In genomic region chr5:134131586-134131985, GRCm38 (mm10) we compare ENCODE assay signal across 12 mouse cellular contexts. TPM values are rescaled to one million over a fixed set of nuclear protein-coding genes. Genes with fewer than 3 reads are reported as not detected.
DNase-seq lines count a peak whose midpoint lies in the region; ATAC-seq and TF ChIP-seq lines count a peak whose summit lies in the region.
"Had no signal": no experiment of that assay in that cellular context is flagged by ENCODE, and none has a peak within 500 bp of the region (broad histone marks: within the 10 kb centered on the region; RNA-seq: fewer than 3 reads in every experiment).

No protein-coding gene starts in this region.

- no peak overlapping the region for H3K4me3 ChIP-seq in hindbrain, postnatal 0 days (ENCODE audit: low read length)
- H3K4me3 ChIP-seq: heart, embryonic 15.5 days; limb, embryonic 15.5 days had no signal

- H3K27ac ChIP-seq in hindbrain, postnatal 0 days: peak overlapping the region; percentile 41; the same call in 1 of the 2 replicates
- H3K27ac ChIP-seq: heart, embryonic 15.5 days; limb, embryonic 15.5 days; macrophage had no signal

- H3K4me2 ChIP-seq in hindbrain, postnatal 0 days (ENCODE audit: low read depth, low read length): no peak overlapping the region
- H3K4me2 ChIP-seq: heart, embryonic 15.5 days; limb, embryonic 15.5 days had no signal

- H3K36me3 ChIP-seq in hindbrain, postnatal 0 days (ENCODE audit: insufficient read depth, low read length): peaks cover 34% of the 10 kb centered on the region; the same call in 1 of the 2 replicates

- H3K27me3 ChIP-seq in hindbrain, postnatal 0 days (ENCODE audit: insufficient read depth, low read length): no peaks in the 10 kb centered on the region
- H3K27me3 ChIP-seq: heart, embryonic 15.5 days; limb, embryonic 15.5 days had no signal

- H3K4me1 ChIP-seq in hindbrain, postnatal 0 days (ENCODE audit: insufficient read depth, low read length): no peaks in the 10 kb centered on the region
- H3K4me1 ChIP-seq: heart, embryonic 15.5 days; limb, embryonic 15.5 days had no signal

- DNase-seq in cerebellum, adult 9-10 months: peak; percentile 28
- DNase-seq in cerebellum, adult 9-11 months: no peak
- DNase-seq in 3T3-L1 (ENCODE audit: low read depth, low spot score): peak; percentile 97
- DNase-seq in cerebellum, postnatal 36 days: peak; percentile 31 to 32
- DNase-seq in hindbrain, postnatal 0 days (ENCODE audit: low spot score): peak; percentile 80
- DNase-seq in spleen, postnatal 4 days (ENCODE audit: low spot score in 2 of 2): no peak
- DNase-seq in ovary, postnatal 10 days (ENCODE audit: low spot score): no peak
- no peak for DNase-seq in adrenal gland, postnatal 25 days
- DNase-seq: kidney, postnatal 36 days had no signal

- H3K9ac ChIP-seq in hindbrain, postnatal 0 days (replicated peaks; ENCODE audit: low read length): no peak overlapping the region
- H3K9ac ChIP-seq: heart, embryonic 15.5 days; limb, embryonic 15.5 days had no signal

- WGBS in hindbrain, postnatal 0 days: 17% methylated on average over 4 of the region's 4 CpGs

- TF ChIP-seq CTCF in hindbrain, postnatal 0 days (IDR thresholded peaks at IDR 0.05; ENCODE audit: low read depth): no peak

- peak; percentile 59 for ATAC-seq in hindbrain, postnatal 0 days

- H3K9me3 ChIP-seq in hindbrain, postnatal 0 days (ENCODE audit: low read length): no peaks in the 10 kb centered on the region
- H3K9me3 ChIP-seq: heart, embryonic 15.5 days; limb, embryonic 15.5 days had no signal

RNA-seq across cellular contexts. Expression of gene Castor2, which starts 32.1 kb away (rescaled TPM):
- total RNA-seq in hindbrain, postnatal 0 days (2014; rRNA removed): 27.4 and 27.5 TPM in 2 replicates
- polyA plus RNA-seq in hindbrain, postnatal 0 days (2015; fragmentation: Nextera tagmentation; extraction: Ambion mirVana): 21.1 and 21.8 TPM in 2 replicates
- total RNA-seq in adrenal gland, postnatal 25 days (2021): 12.7 and 12.9 TPM in 2 replicates

RNA-seq across cellular contexts. Expression of gene Rcc1l, which starts 45.0 kb away (rescaled TPM):
- 20.6 and 23.0 TPM in 2 replicates for total RNA-seq in hindbrain, postnatal 0 days (2014; rRNA removed)
- 21.5 and 21.7 TPM in 2 replicates for polyA plus RNA-seq in hindbrain, postnatal 0 days (2015; fragmentation: Nextera tagmentation; extraction: Ambion mirVana)
- 25.4 and 29.6 TPM in 2 replicates for total RNA-seq in adrenal gland, postnatal 25 days (2021)

RNA-seq across cellular contexts. Expression of gene Gtf2ird2, which starts 52.2 kb away (rescaled TPM):
- 14.6 and 19.7 TPM in 2 replicates for total RNA-seq in hindbrain, postnatal 0 days (2014; rRNA removed)
- 11.6 and 12.6 TPM in 2 replicates for polyA plus RNA-seq in hindbrain, postnatal 0 days (2015; fragmentation: Nextera tagmentation; extraction: Ambion mirVana)
- total RNA-seq in adrenal gland, postnatal 25 days (2021): 10.4 and 13.7 TPM in 2 replicates

Comparison
In these comparisons a context has a peak if more than half of its experiments do, and no peak if none do; other contexts are left out.
1. DNase-seq: peak in cerebellum, adult 9-10 months (single experiment), 3T3-L1 (single experiment), cerebellum, postnatal 36 days (2 of 2) and hindbrain, postnatal 0 days (single experiment); none in cerebellum, adult 9-11 months (single experiment), spleen, postnatal 4 days (0 of 2), ovary, postnatal 10 days (single experiment) and adrenal gland, postnatal 25 days (single experiment).